Mouse (Mus musculus) cerebellum, adult 9-11 months (tissue): Measurements from ENCODE around the gene Fkbpl.

ENCODE experiments used
- DNase-seq: peaks from one replicate; pipeline ENCODE4 v3.0.0; 2022

Gene Fkbpl

GRCm38 (mm10) chr17:34670235-34670634 lies 25.7 kb downstream of the Fkbpl start, which contains the start of gene Tnxb:
Gene Tnxb, plus strand, starts transcription at chr17:34670535.
- no peak for DNase-seq

GRCm38 (mm10) chr17:34671151-34672066 lies 26.8 kb downstream of the Fkbpl start:
- no peak for DNase-seq

GRCm38 (mm10) chr17:34672246-34672792 lies 27.8 kb downstream of the Fkbpl start:
- no peak for DNase-seq

GRCm38 (mm10) chr17:34673139-34673538 lies 28.6 kb downstream of the Fkbpl start:
- no peak for DNase-seq

GRCm38 (mm10) chr17:34674524-34675204 lies 30.1 kb downstream of the Fkbpl start:
- DNase-seq = no peak

GRCm38 (mm10) chr17:34675205-34676092 lies 30.9 kb downstream of the Fkbpl start:
- no peak for DNase-seq

GRCm38 (mm10) chr17:34676093-34676460 lies 31.5 kb downstream of the Fkbpl start:
- DNase-seq = no peak

- DNase-seq = no peak
Observed at GRCm38 (mm10) chr17:34676671-34677070, 32.1 kb downstream of the Fkbpl start.

GRCm38 (mm10) chr17:34680191-34680590 lies 35.6 kb downstream of the Fkbpl start:
- DNase-seq = no peak

- no peak for DNase-seq
Observed at GRCm38 (mm10) chr17:34680621-34681020, 36.1 kb downstream of the Fkbpl start.

GRCm38 (mm10) chr17:34681132-34681571 lies 36.6 kb downstream of the Fkbpl start:
- DNase-seq = no peak

- DNase-seq = no peak
Observed at GRCm38 (mm10) chr17:34681881-34682536, 37.4 kb downstream of the Fkbpl start.

- DNase-seq = no peak
Observed at GRCm38 (mm10) chr17:34683179-34683578, 38.6 kb downstream of the Fkbpl start.

GRCm38 (mm10) chr17:34683686-34684220 lies 39.2 kb downstream of the Fkbpl start:
- no peak for DNase-seq

- no peak for DNase-seq
Observed at GRCm38 (mm10) chr17:34684253-34684893, 39.8 kb downstream of the Fkbpl start.

GRCm38 (mm10) chr17:34685120-34686110 lies 40.9 kb downstream of the Fkbpl start:
- DNase-seq = no peak

- no peak for DNase-seq
Observed at GRCm38 (mm10) chr17:34688889-34689288, 44.3 kb downstream of the Fkbpl start.

- DNase-seq = no peak
Observed at GRCm38 (mm10) chr17:34690458-34690857, 45.9 kb downstream of the Fkbpl start.

- no peak for DNase-seq
Observed at GRCm38 (mm10) chr17:34692906-34693305, 48.3 kb downstream of the Fkbpl start.
